Mouse (Mus musculus) bone marrow, adult 2 months (tissue): ENCODE results near the gene Plcl2. TPM values are rescaled to one million over a fixed set of nuclear protein-coding genes. Genes with fewer than 3 reads are reported as not detected.
"Not testable (repeated sequence)": the region's sequence is repeated elsewhere in the genome, so short reads cannot be mapped to it uniquely, and the experiment has no call there.

ENCODE experiments used
- H3K27ac ChIP-seq: fragments of 200-500 bp; 2 replicates; pipeline ENCODE4 v1.5.1; 2012; ENCODE audit warnings: low read depth, mild to moderate bottlenecking, control low read depth, inconsistent platforms, low read length; ENCODE audit not compliant: control insufficient read depth, poor library complexity, insufficient read depth
- H3K4me1 ChIP-seq: fragments of 200-500 bp; 2 replicates; pipeline ENCODE4 v1.6.1; 2011; ENCODE audit warnings: low read length; ENCODE audit not compliant: control insufficient read depth, insufficient read depth
- H3K4me3 ChIP-seq: fragments of 200-500 bp; replicated peaks from 2 replicates; pipeline ENCODE3; 2011; ENCODE audit warnings: mild to moderate bottlenecking, low read depth, low read length, control low read depth; ENCODE audit not compliant: control insufficient read depth
- CTCF ChIP-seq: fragments of 200-500 bp; IDR thresholded peaks from 2 replicates; pipeline ENCODE4 v1.5.1; 2011; ENCODE audit warnings: low read length, control low read depth; ENCODE audit not compliant: control insufficient read depth, insufficient read depth
- POLR2A ChIP-seq: fragments of 200-500 bp; IDR thresholded peaks from 2 replicates; pipeline ENCODE4 v1.6.1; 2011; ENCODE audit warnings: low read depth, mild to moderate bottlenecking, control low read depth, low read length, borderline replicate concordance; ENCODE audit not compliant: control insufficient read depth
- WGBS: fragments of 180-500 bp; shearing (Covaris S2); methylation state at CpG from one replicate; pipeline ENCODE4 v1.1.7; 2018; 5-methylcytosine and 5-hydroxymethylcytosine counted together
- polyA plus RNA-seq: library from polyadenylated mRNA; stranded (reverse); fragments of >200 nt; gene quantifications from 2 replicates; pipeline ENCODE4 v1.2.4, GENCODE M21; 2011; ENCODE audit warnings: low replicate concordance; ENCODE audit not compliant: missing spikeins, insufficient read depth, insufficient read length

Gene Plcl2
- polyA plus RNA-seq, 1 experiment: 33.4 TPM

DNA sequence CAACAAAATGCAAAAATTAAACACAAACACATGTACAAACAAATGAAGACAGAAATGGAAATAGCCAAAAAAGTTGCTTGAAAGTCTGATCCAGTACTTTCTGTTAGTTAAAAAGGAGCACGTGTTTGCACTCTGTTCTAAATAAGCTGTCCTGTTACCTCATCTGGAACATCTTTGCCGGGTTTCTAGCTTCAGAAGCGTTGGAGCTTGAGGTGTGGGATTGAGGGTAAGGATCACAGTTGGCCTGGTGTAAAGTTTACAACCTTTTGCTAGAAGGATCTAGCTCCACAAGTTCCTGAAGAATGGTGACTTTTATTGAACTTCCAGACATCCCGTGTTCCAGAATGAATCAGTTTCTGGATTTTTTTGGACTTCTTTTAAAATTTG lies 49.0 kb downstream of the Plcl2 start:
- no peak for TF ChIP-seq POLR2A
- TF ChIP-seq CTCF: no peak
- 90% methylated on average over 4 of the region's 4 CpGs for WGBS
- no peak overlapping the region for H3K4me3 ChIP-seq

GRCm38 (mm10) chr17:50565376-50566123 lies 56.3 kb downstream of the Plcl2 start:
- no peak for TF ChIP-seq POLR2A
- no peak for TF ChIP-seq CTCF
- 45% methylated on average over 8 of the region's 8 CpGs for WGBS
- H3K4me1 ChIP-seq: no peaks in the 10 kb centered on the region; the same call in 1 of the 2 replicates
- no peak overlapping the region for H3K4me3 ChIP-seq
- H3K27ac ChIP-seq: no peak overlapping the region

More for the DNA sequence above, 49.0 kb downstream of the Plcl2 start:
- Histone ChIP-seq H3K27ac (no peak overlapping the region), H3K4me1 (no peaks in the 10 kb centered on the region; the same call in none of the 2 replicates)

DNA sequence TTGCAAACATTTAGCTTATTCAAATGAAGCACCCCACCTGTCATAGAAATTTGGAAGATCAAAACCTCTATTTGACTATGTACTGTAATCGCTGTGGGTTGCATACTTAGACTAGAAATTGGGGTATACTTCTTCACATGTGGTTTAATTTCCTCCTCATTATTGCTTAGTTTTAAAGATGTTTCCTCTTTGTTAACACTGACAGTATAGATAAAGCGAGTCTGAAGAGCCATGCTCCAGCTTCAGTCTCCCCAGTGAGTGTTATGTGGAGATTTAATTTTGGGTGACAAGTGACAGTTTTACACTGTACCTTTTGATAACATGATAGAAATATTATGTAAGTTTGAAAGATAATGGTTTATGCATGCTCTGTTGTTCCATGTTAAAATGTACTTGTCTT lies 59.6 kb downstream of the Plcl2 start:
- no peaks in the 10 kb centered on the region; the same call in 1 of the 2 replicates for H3K4me1 ChIP-seq
- TF ChIP-seq CTCF: no peak
- no peak overlapping the region for H3K27ac ChIP-seq
- WGBS: 17% methylated on average over 2 of the region's 2 CpGs
- no peak overlapping the region for H3K4me3 ChIP-seq

DNA sequence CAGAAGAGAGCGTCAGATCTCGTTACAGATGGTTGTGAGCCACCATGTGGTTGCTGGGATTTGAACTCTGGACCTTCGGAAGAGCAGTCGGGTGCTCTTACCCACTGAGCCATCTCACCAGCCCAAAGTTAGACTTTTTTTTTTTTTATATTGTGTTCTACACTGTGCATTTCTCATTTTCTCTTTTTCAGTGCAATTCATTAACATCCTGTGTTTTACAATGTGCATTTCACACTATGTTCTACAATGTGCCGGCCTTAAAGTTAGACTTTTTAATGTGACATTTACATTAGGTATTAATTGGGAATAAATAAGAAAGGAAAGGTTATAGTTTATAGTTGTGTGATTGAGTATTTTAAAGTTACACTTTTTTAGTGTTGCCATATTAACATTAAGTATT lies 61.0 kb downstream of the Plcl2 start:
- H3K4me3 ChIP-seq, H3K27ac ChIP-seq, H3K4me1 ChIP-seq: not testable (repeated sequence)
- 97% methylated on average over 5 of the region's 5 CpGs for WGBS

DNA sequence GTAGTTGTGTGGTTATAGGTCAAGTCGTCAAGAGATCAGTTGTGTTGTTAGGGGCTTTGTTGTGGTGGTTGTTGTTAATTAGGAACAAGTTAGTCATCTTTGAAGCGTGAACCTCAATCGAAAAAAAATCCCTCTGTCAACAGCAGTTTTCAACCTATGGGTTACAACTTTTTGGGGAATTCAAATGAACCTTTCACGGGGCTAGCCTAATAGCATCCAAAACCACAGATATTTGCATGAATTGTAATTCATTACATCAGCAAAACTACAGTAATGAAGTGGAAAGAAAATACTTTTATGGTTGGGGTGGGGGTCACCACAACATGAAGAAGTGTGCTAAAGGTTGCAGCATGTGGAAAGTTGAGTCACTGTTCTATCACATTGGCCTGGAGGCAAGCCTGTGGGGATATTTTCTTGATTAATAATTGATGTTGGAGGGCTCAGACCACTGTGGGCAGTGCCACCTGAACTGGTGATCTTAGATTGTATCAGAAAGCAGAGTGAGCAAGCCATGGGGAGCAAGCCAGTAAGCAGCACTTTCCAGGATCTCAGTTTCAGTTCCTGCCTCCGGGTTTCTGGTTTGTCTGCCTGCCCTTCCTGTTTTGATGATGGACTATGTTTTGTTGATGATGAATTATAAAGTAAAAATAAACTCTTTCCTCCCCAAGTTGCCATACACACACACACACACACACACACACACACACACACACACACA lies 61.6 kb downstream of the Plcl2 start:
- Histone ChIP-seq H3K27ac (no peak overlapping the region), H3K4me3 (no peak overlapping the region), H3K4me1 (peaks cover 1% of the 10 kb centered on the region; the same call in 1 of the 2 replicates)
- no peak for TF ChIP-seq CTCF
- TF ChIP-seq POLR2A: no peak
- WGBS: 61% methylated on average over 5 of the region's 5 CpGs

GRCm38 (mm10) chr17:50574161-50574560 lies 65.0 kb downstream of the Plcl2 start:
- Histone ChIP-seq H3K4me1 (peaks cover 1% of the 10 kb centered on the region), H3K27ac (no peak overlapping the region), H3K4me3 (no peak overlapping the region)
- 70% methylated on average over 12 of the region's 12 CpGs for WGBS
- TF ChIP-seq CTCF (no peak), POLR2A (no peak)

DNA sequence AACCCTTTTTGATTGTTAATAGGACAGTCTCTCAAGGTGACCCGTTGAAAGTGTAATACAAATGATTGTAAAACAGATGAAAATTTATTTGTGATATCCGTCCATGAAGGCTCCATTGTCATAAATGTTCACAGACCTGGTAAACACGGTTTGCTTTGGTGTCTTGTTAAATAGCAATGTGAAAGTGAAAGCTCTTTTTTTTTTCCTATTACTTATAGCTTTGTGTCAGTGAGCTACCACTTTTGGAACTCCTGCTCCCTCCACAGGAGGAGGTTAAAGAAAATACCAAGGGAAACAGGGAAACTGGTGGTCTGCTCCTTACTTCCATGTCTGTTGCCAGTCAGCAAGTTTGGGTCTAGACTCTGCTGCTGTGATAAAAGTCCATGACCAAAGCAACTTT lies 71.2 kb downstream of the Plcl2 start:
- Histone ChIP-seq H3K4me3 (no peak overlapping the region), H3K4me1 (no peaks in the 10 kb centered on the region; the same call in 1 of the 2 replicates), H3K27ac (no peak overlapping the region)
- 33% methylated on average over 3 of the region's 3 CpGs for WGBS
- TF ChIP-seq CTCF (no peak), POLR2A (no peak)

GRCm38 (mm10) chr17:50586834-50587233 lies 77.6 kb downstream of the Plcl2 start:
- Histone ChIP-seq H3K4me3 (no peak overlapping the region), H3K4me1 (peaks cover 3% of the 10 kb centered on the region), H3K27ac (no peak overlapping the region)
- 90% methylated on average over 5 of the region's 5 CpGs for WGBS
- TF ChIP-seq CTCF (no peak), POLR2A (no peak)

- no peak for TF ChIP-seq CTCF
- no peak for TF ChIP-seq POLR2A
- H3K27ac ChIP-seq: no peak overlapping the region
These were observed 78.7 kb downstream of the Plcl2 start for GRCm38 (mm10) chr17:50587941-50588340.

More at GRCm38 (mm10) chr17:50587941-50588340, 78.7 kb downstream of the Plcl2 start:
- 50% methylated on average over 3 of the region's 3 CpGs for WGBS
- Histone ChIP-seq H3K4me1 (peaks cover 3% of the 10 kb centered on the region), H3K4me3 (no peak overlapping the region)
